Comparison of ENCODE assay signal across 12 mouse cellular contexts in genomic region chr14:72149463-72149862, GRCm38 (mm10).
DNase-seq lines count a peak whose midpoint lies in the region; ATAC-seq lines count a peak whose summit lies in the region.
"Had no signal": no experiment of that assay in that cellular context is flagged by ENCODE, and none has a peak within 500 bp of the region (broad histone marks: within the 10 kb centered on the region; RNA-seq: fewer than 3 reads in every experiment).

No protein-coding gene starts in this region.

- H3K9me3 ChIP-seq in hindbrain, embryonic 15.5 days: no peaks in the 10 kb centered on the region
- H3K9me3 ChIP-seq in midbrain, embryonic 16.5 days (replicated peaks; ENCODE audit: control insufficient read depth, low read length, poor library complexity, severe bottlenecking): no peaks in the 10 kb centered on the region
- H3K9me3 ChIP-seq: limb, embryonic 12.5 days; neural tube, embryonic 12.5 days had no signal

- DNase-seq in kidney, postnatal 10 days: peak; percentile 24
- no peak for DNase-seq in kidney, adult 18-20 months
- peak; percentile 73 for DNase-seq in embryo, embryonic 11 days
- no peak for DNase-seq in urinary bladder, postnatal 14 days (ENCODE audit: low spot score)
- no peak for DNase-seq in adrenal gland, adult 8-10 months
- no peak for DNase-seq in adrenal gland, postnatal 4 days (ENCODE audit: low spot score in 2 of 2)
- DNase-seq: cerebellum, adult 8-10 months; thymus, postnatal 14 days had no signal

- H3K4me2 ChIP-seq in hindbrain, embryonic 15.5 days: no peak overlapping the region
- no peak overlapping the region for H3K4me2 ChIP-seq in midbrain, embryonic 16.5 days (ENCODE audit: low read length)
- H3K4me2 ChIP-seq: limb, embryonic 12.5 days; neural tube, embryonic 12.5 days had no signal

- 0 out of 2 replicates have a peak, but pooled peaks cover 3% of the 10 kb centered on the region for H3K27me3 ChIP-seq in hindbrain, embryonic 15.5 days
- no peaks in the 10 kb centered on the region for H3K27me3 ChIP-seq in midbrain, embryonic 16.5 days (ENCODE audit: control insufficient read depth, insufficient read depth, low read depth, low read length)
- H3K27me3 ChIP-seq: limb, embryonic 12.5 days; neural tube, embryonic 12.5 days had no signal

- H3K27ac ChIP-seq in hindbrain, embryonic 15.5 days (replicated peaks): 0 out of 2 replicates have a peak overlapping the region, but pooled peaks have one; percentile 9
- no peak overlapping the region for H3K27ac ChIP-seq in midbrain, embryonic 16.5 days (ENCODE audit: low read length)
- H3K27ac ChIP-seq: limb, embryonic 12.5 days; neural tube, embryonic 12.5 days had no signal

- H3K4me3 ChIP-seq in hindbrain, embryonic 15.5 days: no peak overlapping the region
- no peak overlapping the region for H3K4me3 ChIP-seq in midbrain, embryonic 16.5 days (ENCODE audit: low read depth, low read length)
- H3K4me3 ChIP-seq: limb, embryonic 12.5 days; neural tube, embryonic 12.5 days had no signal

- peak; percentile 59; the same call in 1 of the 2 replicates for ATAC-seq in hindbrain, embryonic 15.5 days (ENCODE audit: low FRiP score, low read depth)
- peak; percentile 54; the same call in 1 of the 2 replicates for ATAC-seq in midbrain, embryonic 16.5 days

- peaks cover 19% of the 10 kb centered on the region for H3K4me1 ChIP-seq in hindbrain, embryonic 15.5 days (replicated peaks)
- peaks cover 8% of the 10 kb centered on the region for H3K4me1 ChIP-seq in midbrain, embryonic 16.5 days (ENCODE audit: control insufficient read depth, insufficient read depth, low read length)
- H3K4me1 ChIP-seq: limb, embryonic 12.5 days; neural tube, embryonic 12.5 days had no signal

- H3K36me3 ChIP-seq in hindbrain, embryonic 15.5 days: no peaks in the 10 kb centered on the region
- no peaks in the 10 kb centered on the region for H3K36me3 ChIP-seq in midbrain, embryonic 16.5 days (ENCODE audit: control insufficient read depth, insufficient read depth, low read length)
- H3K36me3 ChIP-seq: limb, embryonic 12.5 days; neural tube, embryonic 12.5 days had no signal

- WGBS in hindbrain, embryonic 15.5 days: 28% methylated on average over 4 of the region's 4 CpGs
- WGBS in midbrain, embryonic 16.5 days: 27% methylated on average over 4 of the region's 4 CpGs

- H3K9ac ChIP-seq in hindbrain, embryonic 15.5 days: no peak overlapping the region
- H3K9ac ChIP-seq in midbrain, embryonic 16.5 days (ENCODE audit: low read depth, low read length): no peak overlapping the region
- H3K9ac ChIP-seq: limb, embryonic 12.5 days; neural tube, embryonic 12.5 days had no signal

Comparison
In these comparisons a context has a peak if more than half of its experiments do, and no peak if none do; other contexts are left out.
1. DNase-seq: peak in kidney, postnatal 10 days (single experiment) and embryo, embryonic 11 days (single experiment); none in kidney, adult 18-20 months (single experiment), urinary bladder, postnatal 14 days (single experiment), adrenal gland, adult 8-10 months (single experiment) and adrenal gland, postnatal 4 days (0 of 2).